Mouse (Mus musculus): ENCODE data around the gene Cth.

The Cth gene

DNA sequence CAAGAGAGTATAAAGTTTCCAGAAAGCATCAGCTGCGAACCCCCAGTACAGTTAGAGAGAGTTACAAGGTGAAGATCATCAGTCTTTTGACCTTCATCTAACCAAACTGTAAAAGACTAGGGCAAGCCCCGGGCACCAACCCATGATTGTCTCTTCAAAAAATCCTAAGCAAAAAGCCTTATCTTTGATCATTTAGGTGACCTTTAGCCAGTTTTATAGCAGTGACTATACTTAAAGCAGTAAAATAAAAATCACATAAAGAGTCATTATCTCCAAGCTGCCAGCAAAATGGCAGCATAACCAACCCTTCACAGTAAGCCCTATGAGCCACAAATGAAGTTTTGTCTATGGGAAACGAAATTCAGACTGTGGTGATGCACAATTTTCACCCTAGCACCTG lies 14.6 kb downstream of the Cth start:
- no peak for DNase-seq (ENCODE audit: low read depth, low spot score)

DNA sequence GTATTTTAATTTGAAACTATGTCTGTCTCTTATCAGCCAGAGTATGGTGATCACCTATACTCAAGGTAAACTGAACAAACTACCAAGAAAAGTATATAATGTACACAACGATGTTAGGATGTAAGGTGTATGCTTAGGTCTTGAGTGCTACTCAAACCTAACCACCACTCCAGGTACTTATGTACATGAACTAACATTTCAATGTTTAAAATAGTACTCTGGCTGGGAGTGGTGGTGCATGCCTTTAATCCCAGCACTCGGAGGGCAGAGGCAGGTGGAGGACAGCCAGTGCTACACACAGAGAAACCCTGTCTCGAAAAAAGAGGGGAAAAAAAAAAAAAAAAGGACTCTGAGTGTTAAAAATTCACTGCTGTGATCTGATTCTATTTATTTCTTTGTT lies 16.7 kb downstream of the Cth start:
- DNase-seq (ENCODE audit: low read depth, low spot score), result no peak

DNA sequence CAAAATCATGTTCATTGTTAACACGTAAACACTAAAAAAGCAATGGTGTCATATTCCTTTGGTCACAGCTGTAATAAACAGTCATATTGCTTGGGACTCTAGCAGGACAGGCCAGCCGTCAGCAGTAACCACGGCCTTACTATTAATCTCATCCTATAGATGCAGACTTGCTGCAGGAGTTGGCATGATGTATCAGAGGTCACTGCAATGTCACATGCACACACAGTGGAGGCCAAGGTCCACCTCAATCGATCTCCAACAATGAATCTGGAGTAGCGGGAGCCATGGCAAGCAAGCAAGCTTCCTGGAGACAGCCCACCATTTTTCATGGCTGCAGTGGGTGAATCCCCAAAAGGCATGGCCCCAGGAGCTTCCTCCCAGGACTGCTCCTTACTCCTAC lies 23.2 kb downstream of the Cth start:
- DNase-seq (ENCODE audit: low read depth, low spot score), result no peak

DNA sequence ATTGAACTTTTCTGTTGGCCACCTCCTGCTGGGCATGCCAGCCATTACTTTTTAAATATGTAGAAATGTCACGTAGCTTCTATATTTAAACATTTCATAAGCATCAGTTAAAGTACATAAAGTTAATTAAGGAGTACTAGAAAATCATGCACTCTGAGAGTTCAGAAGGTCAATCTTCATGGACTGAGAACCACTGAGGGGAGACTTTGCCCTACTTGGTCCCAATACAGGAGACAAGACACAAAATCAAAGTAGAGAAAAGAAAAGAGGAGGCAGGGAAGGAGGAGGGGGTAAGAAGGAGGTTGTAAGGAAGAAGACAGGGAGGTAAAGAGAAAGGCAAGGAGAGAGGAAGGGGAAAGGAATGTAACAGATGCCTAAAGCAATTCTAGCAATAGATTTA lies 24.9 kb downstream of the Cth start:
- no peak for DNase-seq (ENCODE audit: low read depth, low spot score)

DNA sequence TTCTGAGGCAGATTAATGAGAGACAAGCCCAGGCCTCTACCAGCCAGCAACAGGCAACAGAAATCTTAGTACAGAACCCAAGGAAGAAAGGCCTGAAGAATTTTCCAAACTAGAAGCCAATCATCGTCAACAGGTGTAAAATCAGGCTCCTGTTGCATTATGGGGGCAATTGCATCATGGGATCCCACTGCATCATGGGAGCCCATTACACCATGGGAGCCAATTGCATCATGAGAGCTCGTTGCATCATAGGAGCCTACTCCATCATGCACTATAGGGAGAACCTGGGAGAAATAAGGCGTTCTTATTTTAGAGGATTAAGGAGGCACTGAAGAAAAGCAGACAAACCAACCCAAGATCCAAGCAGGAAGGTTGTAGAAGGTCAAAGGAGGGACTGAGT lies 27.2 kb downstream of the Cth start:
- no peak for DNase-seq (ENCODE audit: low read depth, low spot score)

DNA sequence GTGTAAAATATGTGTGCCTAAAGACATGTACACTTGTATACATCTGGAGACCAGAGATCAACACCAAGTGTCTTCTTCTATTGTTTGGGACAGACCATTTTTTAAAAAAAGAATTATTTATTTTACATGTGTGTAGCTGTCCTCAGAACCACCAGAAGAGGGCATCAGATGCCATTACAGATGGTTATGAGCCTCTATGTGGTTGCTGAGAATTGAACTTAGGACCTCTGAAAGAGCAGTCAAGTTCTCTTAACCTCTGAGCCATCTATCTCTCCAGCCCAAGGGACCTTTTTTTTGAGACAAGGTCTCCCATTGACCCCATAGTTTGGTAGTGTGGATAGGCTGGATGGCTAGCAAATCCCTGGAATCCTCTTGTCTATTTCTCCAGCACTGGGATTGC lies 33.1 kb downstream of the Cth start:
- no peak for DNase-seq (ENCODE audit: low read depth, low spot score)

DNA sequence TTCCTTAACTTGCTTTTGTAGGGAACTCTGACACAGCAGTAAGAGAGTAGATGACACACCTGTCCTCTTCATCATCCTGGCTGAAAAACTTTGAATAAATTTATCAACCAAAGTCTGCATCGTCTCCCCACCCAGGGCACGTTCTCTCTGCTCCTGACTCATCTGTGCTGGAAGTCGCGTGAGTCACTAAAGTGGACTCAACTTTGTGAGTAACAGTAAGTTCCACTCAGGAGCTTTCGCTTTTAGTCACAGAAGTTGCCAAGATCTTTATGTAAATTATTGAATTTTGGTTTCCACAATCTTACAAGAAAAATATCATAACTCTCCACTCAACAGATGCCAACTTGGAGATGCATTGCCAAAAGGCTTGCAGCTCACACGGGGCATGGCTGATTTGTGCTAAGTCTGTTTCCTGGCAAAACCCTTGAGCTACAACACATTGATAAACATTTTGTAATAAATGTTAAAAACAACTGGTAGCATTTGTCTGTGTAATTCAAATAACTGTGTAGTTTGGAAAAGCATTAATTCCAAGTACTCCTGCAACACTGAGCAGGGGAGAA lies 40.7 kb downstream of the Cth start:
- DNase-seq (ENCODE audit: low read depth, low spot score), result no peak

DNA sequence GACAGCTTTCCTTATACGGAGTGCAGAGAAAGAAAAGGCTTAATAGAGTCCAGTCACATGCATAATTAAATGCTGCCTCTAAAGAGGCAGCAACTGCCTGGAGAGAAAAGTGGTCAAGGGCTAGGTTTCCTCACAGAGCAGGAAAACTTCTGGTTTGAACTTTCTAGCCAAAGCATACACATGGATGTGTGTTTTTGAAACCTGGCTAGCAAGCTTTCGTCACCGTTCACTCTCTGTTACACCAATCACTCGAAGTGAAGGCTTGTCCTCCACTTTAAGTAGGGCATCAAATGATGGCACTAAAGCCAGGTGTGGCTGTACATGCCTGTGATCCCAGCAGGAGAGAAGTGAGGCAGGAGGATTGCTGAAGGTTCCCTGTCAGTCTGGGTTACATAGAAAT lies 41.8 kb downstream of the Cth start:
- no peak for DNase-seq (ENCODE audit: low read depth, low spot score)

DNA sequence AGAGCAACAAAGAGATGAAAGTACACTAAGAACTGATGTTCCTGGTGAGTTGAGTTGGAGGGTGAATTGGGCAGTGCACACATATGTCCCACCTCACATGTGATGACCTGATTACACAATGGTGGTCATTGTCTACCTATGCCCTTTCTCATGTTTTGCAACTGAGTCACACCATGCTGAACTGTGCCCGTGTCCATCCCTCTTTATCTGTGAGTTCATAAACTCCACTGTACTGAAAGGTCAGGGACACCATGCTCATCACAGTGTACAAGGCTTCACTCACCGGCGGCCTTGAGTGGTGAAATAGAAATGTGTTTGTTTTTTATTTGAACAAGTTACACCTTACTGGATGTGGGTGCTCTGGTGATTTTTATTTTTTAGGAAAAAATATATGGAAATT lies 42.9 kb downstream of the Cth start:
- DNase-seq (ENCODE audit: low read depth, low spot score), result no peak

DNA sequence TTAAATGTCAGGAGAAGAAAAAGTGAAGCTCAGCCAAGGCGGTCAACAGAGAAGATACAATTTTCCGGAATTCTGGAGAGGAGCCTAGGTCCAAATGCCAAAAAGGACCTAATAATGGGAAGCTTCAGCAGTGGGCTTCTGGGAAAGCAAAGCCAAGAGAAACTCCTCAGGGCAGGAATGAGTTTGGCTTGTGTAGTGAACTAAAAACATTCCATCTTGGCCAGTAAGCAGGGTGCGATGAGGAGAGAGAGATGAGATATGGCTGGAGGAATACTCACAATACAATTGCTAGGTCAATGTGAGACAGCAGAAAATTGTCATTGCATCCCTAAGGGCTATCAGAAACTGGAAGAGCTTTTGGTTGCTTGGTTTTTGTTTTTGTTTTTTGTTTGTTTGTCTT lies 43.9 kb downstream of the Cth start:
- DNase-seq (ENCODE audit: low read depth, low spot score), result no peak

DNA sequence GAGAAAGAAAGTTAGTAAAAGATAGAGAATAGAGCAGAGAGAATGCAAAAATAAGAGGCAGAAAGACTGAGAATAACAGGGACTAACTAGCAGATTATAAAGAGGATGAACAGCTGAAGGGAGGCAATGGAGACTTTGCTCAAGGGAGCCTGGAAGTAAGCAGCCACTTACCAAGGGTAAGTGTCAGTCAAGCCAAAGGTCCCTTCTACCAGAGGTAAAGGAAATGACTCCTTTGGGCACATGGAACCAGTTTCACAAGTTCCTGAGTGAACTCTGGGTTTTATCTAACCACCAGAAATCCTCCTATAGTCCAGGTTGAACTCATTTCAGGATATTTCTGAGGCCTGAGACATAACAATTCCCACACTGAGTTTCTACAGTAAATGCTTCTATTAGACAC lies 47.0 kb downstream of the Cth start:
- no peak for DNase-seq (ENCODE audit: low read depth, low spot score)

DNA sequence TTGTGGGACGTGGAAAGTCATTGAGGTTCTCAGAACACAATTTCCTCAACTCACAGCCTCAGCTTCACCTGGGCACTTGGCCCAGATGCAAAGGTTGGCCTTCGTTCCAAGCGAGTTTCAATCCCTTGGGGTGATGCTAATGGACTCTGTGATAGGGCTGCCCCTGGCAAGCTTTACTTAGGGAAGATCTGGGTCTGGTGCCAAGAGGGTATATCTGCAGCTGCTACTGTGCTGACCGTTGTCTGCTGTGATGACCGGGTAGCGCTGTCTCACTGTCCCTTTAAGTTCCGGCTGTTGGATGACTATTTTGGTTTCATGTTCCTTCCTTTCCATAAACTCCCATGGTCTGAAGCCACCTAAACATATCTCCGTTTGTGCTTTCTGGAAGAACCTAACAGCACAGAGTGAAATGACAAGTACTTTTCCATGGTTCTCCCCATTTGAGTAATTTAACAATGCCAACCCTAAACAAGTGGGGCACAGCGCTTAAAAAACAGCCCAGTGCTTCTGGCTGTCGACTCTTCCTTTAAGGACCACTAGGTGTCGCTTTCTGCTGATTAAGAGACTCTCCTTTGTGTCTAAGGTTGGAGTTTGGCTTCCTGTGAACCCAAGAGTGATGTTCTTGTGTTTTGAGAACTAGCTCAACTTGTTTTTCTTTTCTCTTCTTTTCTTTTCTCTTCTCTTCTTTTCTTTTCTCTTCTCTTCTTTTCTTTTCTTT lies 48.3 kb downstream of the Cth start:
- peak; percentile 72 for DNase-seq (ENCODE audit: low read depth, low spot score)

DNA sequence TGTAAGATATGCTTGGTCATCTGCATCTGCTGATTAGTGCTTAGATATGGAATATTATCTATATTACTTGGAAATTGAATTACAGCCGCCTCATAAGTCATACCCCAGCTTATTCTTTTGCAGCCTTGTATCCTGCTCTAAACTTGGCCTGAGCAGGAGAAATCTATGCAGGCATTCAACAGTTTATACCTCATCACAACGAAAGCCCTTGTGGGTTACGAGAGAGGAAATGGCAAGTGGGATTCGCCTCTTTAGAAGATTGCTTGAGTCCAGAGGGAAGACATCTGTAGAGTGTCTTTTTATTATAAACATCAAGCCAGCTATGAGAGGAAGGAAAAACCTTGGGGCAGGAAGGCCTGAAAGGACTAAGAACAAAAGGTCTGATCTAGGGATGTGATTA lies 52.0 kb downstream of the Cth start:
- DNase-seq (ENCODE audit: low read depth, low spot score), result no peak

DNA sequence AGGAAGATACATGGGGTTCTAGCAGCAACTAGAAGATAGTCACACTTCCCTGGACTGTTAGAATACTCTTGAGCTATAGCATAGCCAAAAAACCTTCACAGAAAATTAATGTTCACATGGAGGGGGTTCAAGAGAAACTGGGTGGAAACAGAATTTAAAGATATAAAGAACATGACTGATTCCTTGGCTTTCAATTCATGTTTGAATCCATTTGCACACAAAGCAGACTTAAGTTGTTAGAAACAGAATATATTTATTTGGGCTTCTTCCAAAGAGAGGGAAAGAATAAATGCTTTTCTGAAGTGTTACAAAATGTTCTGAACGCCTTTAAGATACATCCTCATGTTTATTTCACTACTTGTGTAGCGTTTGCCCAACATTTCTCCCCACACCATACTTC lies 57.0 kb downstream of the Cth start:
- no peak for DNase-seq (ENCODE audit: low read depth, low spot score)

DNA sequence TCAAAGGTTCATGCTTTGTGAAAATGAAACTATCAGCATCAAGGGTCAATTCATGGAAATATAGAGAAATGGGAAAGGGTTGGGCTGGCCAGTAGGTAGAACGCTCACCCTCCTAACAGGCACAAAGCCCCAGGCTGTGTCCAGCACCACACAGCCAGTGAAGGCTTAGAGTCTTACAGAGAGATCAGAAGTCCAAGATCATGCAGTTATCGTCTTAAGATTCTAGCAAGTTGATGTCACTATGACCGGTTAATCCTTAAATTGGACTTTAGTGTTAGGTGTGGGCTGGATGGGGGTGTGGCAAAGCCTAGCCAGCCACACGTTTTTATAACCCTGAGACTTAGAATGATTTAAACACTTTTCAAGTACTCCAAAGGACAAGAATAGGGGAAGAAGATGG lies 58.6 kb downstream of the Cth start:
- DNase-seq (ENCODE audit: low read depth, low spot score), result no peak

DNA sequence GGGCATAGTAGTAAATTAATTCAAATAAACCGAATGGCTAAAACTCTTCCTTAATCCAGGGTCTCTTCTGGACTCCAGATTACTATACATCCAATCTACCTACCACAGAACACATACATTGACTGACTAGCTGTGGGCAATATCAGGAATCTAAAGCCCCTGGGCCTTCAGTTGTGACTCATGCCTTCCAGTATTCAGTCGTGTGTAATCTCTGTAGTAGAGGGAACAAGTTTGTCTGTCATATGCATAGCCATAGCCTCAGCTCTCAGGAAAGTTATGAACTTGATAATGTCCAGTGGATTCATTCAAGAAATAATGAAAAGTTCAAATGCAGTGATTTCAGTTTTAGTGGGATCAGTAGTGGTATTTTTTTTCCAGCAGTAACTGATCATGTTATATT lies 59.0 kb downstream of the Cth start:
- no peak for DNase-seq (ENCODE audit: low read depth, low spot score)

DNA sequence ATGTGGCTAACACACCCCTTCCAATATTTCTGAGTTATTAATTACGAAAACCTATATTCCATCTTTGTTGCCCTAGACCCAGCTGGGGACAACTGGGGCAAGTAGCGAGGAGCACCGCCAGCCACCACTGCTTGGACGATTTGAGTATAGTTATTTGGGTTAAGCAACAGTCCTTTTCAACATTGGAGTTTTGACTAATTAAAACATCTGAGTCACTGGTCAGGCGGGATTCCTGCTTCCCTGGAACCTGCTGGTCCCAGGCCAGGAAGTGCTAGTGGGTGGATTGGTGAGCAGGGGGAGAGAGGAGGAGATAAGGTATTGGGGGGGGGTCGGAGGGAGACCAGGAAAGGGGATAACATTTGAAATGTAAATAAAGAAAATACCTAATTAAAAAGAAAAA lies 59.4 kb downstream of the Cth start:
- no peak for DNase-seq (ENCODE audit: low read depth, low spot score)

DNA sequence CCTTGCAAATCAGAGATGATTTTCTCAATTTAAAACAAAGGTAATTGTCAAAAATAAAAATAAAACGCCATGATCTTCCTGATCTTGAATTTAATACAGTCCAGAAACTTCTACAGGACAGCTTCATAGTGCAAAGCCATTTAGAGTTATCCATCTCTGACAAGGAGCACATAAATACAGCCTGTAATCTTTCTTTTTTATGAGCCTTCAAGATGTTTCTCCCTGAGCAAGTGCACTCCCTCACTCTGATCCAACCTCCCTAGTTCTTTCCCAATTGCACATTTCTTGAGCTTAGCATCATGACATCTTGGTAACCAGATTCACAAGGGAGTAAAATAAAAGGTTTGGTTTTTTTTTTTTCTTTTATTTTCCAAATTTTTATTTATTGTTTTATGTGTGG lies 72.1 kb downstream of the Cth start:
- no peak for DNase-seq (ENCODE audit: low read depth, low spot score)

DNA sequence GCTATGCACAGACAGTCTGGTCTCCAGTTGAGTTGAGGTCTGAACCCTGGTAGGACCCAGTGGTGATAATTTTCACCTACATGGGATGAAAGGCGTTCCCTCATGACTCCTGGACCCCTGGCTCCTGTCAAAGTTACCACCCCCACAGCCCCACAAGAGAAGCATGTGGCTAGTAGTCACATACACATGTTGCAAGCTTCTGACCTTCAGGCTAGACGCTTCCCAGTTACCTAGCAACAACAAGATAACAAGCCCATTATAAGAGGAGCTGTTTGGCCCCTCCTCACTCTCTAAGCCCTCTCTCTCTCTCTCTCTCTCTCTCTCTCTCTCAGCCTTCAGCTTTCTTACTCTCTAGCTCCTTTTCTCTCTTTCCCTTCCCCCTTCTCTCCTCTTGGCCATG lies 76.4 kb downstream of the Cth start:
- DNase-seq (ENCODE audit: low read depth, low spot score), result no peak

DNA sequence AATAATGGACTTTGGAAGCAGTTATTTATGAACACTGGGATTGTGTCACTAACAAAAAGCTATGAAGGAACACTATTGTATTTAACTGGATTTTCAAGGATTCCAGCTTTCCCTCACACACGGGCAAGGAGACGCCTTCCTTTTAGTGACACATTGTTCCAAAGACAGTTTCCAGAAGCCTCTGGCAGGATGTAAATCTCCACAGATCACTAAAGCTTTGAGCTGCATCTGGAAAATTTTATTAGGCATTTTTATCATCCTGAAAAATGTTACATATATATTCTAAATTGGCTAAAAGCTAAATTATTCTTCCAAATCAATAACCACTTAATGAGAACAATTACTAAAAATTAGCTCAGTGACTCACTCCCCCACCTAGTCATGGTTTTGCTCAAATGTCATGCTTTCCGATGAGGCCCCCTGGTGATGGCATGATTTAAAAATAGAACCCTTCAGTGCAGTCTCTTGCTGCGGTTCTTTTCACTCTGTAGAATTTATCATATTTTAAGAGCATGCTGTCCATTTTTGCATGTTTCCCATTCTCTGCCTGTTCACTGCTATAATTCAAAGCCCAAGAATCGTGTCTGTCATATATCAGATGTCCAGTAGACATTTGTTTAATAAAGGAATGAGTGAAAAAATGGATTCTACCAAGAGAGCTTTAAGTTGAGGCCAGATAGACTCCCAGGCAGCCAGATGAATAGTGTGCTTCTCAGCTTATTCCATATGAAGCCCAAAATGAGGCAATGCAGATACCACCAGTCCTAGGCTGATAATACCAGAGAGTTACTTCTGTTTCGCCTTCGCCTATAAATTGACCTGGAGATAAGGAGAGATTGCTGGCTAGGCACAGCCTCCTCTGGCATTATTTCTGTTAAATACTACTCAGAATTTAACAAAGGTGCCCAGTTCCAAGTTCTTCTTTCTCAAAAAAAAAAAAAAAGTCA lies 77.3 kb downstream of the Cth start:
- DNase-seq (ENCODE audit: low read depth, low spot score), result no peak

Measured in CD4-positive, CD25-positive, alpha-beta regulatory T cell, adult 2 months (primary cell).